Comparison of ENCODE assay signal across 8 mouse cellular contexts in genomic region chrX:53607242-53608121, GRCm38 (mm10). TPM values are rescaled to one million over a fixed set of nuclear protein-coding genes. Genes with fewer than 3 reads are reported as not detected.
DNase-seq lines count a peak whose midpoint lies in the region; ATAC-seq lines count a peak whose summit lies in the region.

Gene Rtl8c, plus strand, starts transcription at chrX:53608032.

- peak; percentile 45 for DNase-seq in adipocyte (ENCODE audit: low spot score)
- peak; percentile 7 to 22 for DNase-seq in gastrocnemius, adult 8-10 months (ENCODE audit: low spot score in 2 of 2)
- peak; percentile 73 to 76 for DNase-seq in layer of hippocampus, postnatal 36 days
- DNase-seq in lung, postnatal 10 days = peak; percentile 82
- peak; percentile 50 for DNase-seq in ovary, postnatal 36 days (ENCODE audit: low spot score)
- no peak for DNase-seq in urinary bladder, adult 2 months (ENCODE audit: low spot score)

- H3K9me3 ChIP-seq in hindbrain, embryonic 15.5 days = no peaks in the 10 kb centered on the region

- ATAC-seq in common myeloid progenitor, adult 5-6 weeks (replicated peaks; ENCODE audit: low read depth, poor library complexity, severe bottlenecking) = peak; percentile 99
- peak; percentile 96 for ATAC-seq in hindbrain, embryonic 15.5 days (ENCODE audit: low FRiP score, low read depth)

- no peaks in the 10 kb centered on the region for H3K27me3 ChIP-seq in hindbrain, embryonic 15.5 days

- peak within 1 kb of the TSS; percentile 86 for H3K27ac ChIP-seq in hindbrain, embryonic 15.5 days (replicated peaks)

- H3K4me3 ChIP-seq in hindbrain, embryonic 15.5 days = peak within 1 kb of the TSS; percentile 49

- no peaks in the 10 kb centered on the region for H3K36me3 ChIP-seq in hindbrain, embryonic 15.5 days

- 35% methylated on average over 20 of the region's 20 CpGs for WGBS in hindbrain, embryonic 15.5 days

- H3K9ac ChIP-seq in hindbrain, embryonic 15.5 days = peak within 1 kb of the TSS; percentile 55

- peak within 1 kb of the TSS; percentile 55 for H3K4me2 ChIP-seq in hindbrain, embryonic 15.5 days

- H3K4me1 ChIP-seq in hindbrain, embryonic 15.5 days (replicated peaks) = no peaks in the 10 kb centered on the region

RNA-seq across cellular contexts. Expression of gene Rtl8c, which starts in this region (rescaled TPM):
- 2.0 and 6.6 TPM in 2 replicates for total RNA-seq in common myeloid progenitor, adult 5-6 weeks (2017)
- 1 to 10 TPM; 2.3 to 5.6 (median 3.7) TPM for total RNA-seq in gastrocnemius, adult 8-10 months (2022)
- polyA plus RNA-seq in hindbrain, embryonic 15.5 days (2015; fragmentation: Nextera tagmentation; extraction: Ambion mirVana) = 209 and 220 TPM in 2 replicates
- total RNA-seq in layer of hippocampus, postnatal 36 days (2021) = 100 to 1,000 TPM; 175 to 179 TPM
- polyA plus RNA-seq in urinary bladder, adult 2 months (2012; rRNA removed) = 42.6 and 46.4 TPM in 2 replicates

Comparison
In these comparisons a context has a peak if more than half of its experiments do, and no peak if none do; other contexts are left out.
1. RNA of gene Rtl8c (total RNA-seq): 175 to 179 TPM in layer of hippocampus, postnatal 36 days; 2.0 to 6.6 TPM in common myeloid progenitor, adult 5-6 weeks and 2.3 to 5.6 TPM in gastrocnemius, adult 8-10 months; every median in the first group is over 10 times any median in the second.